Mouse (Mus musculus) CH12.LX (cell line): ENCODE measurements around the gene Gm10644. TPM values are rescaled to one million over a fixed set of nuclear protein-coding genes. Genes with fewer than 3 reads are reported as not detected.

ENCODE experiments used
- DNase-seq: peaks from one replicate; pipeline ENCODE4 v3.0.0-alpha.2; 2013; ENCODE audit errors: extremely low read depth
- H3K27ac ChIP-seq: 2 replicates; pipeline ENCODE4 v1.5.1; 2012; ENCODE audit warnings: low read depth, mild to moderate bottlenecking, control low read depth, moderate library complexity; ENCODE audit not compliant: insufficient read depth
- H3K27me3 ChIP-seq: replicated peaks from 2 replicates; pipeline ENCODE3; 2012; ENCODE audit warnings: inconsistent platforms
- H3K36me3 ChIP-seq, 2 experiments: replicated peaks in 1 of 2; 2 replicates each; pipeline versions ENCODE3 to v1.6.1; 2012; ENCODE audit warnings: inconsistent platforms in 1 of 2, low read length in 1 of 2, mild to moderate bottlenecking in 1 of 2, mixed read lengths in 1 of 2, moderate library complexity in 1 of 2; ENCODE audit not compliant: control insufficient read depth in 1 of 2, insufficient read depth in 1 of 2
- H3K4me1 ChIP-seq, 2 experiments: 2 replicates each; pipeline ENCODE4 v1.6.1; 2012; ENCODE audit warnings: inconsistent platforms in 1 of 2, moderate library complexity in 1 of 2; ENCODE audit not compliant: insufficient read depth in 2 of 2, control insufficient read depth in 1 of 2
- H3K4me2 ChIP-seq: 2 replicates; pipeline ENCODE4 v1.6.1; 2012; ENCODE audit warnings: low read depth, mild to moderate bottlenecking, control low read depth; ENCODE audit not compliant: poor library complexity, insufficient read depth, severe bottlenecking
- H3K4me3 ChIP-seq, 3 experiments: fragments of 150-350 bp in 1 of 3; sonication (generic) in 1 of 3; replicated peaks in 1 of 3; 2 replicates each; pipeline versions ENCODE3 to v1.5.1; 2011 to 2012; ENCODE audit warnings: low read depth in 2 of 3, low read length in 2 of 3, mild to moderate bottlenecking in 2 of 3, moderate library complexity in 2 of 3, control low read depth in 1 of 3, improper control_type of control experiment in 1 of 3, inconsistent platforms in 1 of 3, mixed read lengths in 1 of 3; ENCODE audit not compliant: poor library complexity in 1 of 3
- H3K79me2 ChIP-seq: replicated peaks from 2 replicates; pipeline ENCODE4 v1.6.1; 2012; ENCODE audit warnings: mild to moderate bottlenecking, moderate library complexity; ENCODE audit not compliant: control insufficient read depth, poor library complexity, insufficient read depth, severe bottlenecking; ENCODE audit errors: extremely low read depth
- H3K9ac ChIP-seq: 2 replicates; pipeline ENCODE4 v1.6.1; 2012; ENCODE audit warnings: low read depth, mild to moderate bottlenecking, control low read depth, moderate library complexity; ENCODE audit not compliant: insufficient read depth
- H3K9me3 ChIP-seq: replicated peaks from 2 replicates; pipeline ENCODE3; 2012; ENCODE audit warnings: low read length, inconsistent platforms, mixed read lengths
- CHD1 ChIP-seq: IDR thresholded peaks from 2 replicates; pipeline ENCODE4 v1.6.1; 2012; ENCODE audit warnings: low read depth, low read length, improper control_type of control experiment, inconsistent platforms
- CHD2 ChIP-seq: IDR thresholded peaks from 2 replicates; pipeline ENCODE4 v1.6.1; 2011; ENCODE audit warnings: low read length, improper control_type of control experiment
- ELF1 ChIP-seq: IDR thresholded peaks from 2 replicates; pipeline ENCODE4 v1.6.1; 2014; ENCODE audit warnings: low read depth, mild to moderate bottlenecking, inconsistent platforms, low read length, improper control_type of control experiment
- EP300 ChIP-seq: IDR thresholded peaks from 2 replicates; pipeline ENCODE4 v1.6.1; 2011; ENCODE audit warnings: low read length, improper control_type of control experiment
- ETS1 ChIP-seq: conservative IDR thresholded peaks from 2 replicates; pipeline ENCODE4 v1.6.1; 2012; ENCODE audit warnings: low read depth, mild to moderate bottlenecking, inconsistent platforms, low read length, improper control_type of control experiment, moderate library complexity
- HCFC1 ChIP-seq: IDR thresholded peaks from 2 replicates; pipeline ENCODE4 v1.6.1; 2012; ENCODE audit warnings: low read depth, mild to moderate bottlenecking, inconsistent platforms, low read length, improper control_type of control experiment
- JUN ChIP-seq: IDR thresholded peaks from 2 replicates; pipeline ENCODE4 v1.6.1; 2011; ENCODE audit warnings: low read depth, mild to moderate bottlenecking, low read length, improper control_type of control experiment, moderate library complexity; ENCODE audit not compliant: insufficient read depth
- MEF2A ChIP-seq: IDR thresholded peaks from 2 replicates; pipeline ENCODE4 v1.6.1; 2014; ENCODE audit warnings: low read depth, mild to moderate bottlenecking, inconsistent platforms, low read length, improper control_type of control experiment, borderline replicate concordance
- NELFE ChIP-seq: IDR thresholded peaks from 2 replicates; pipeline ENCODE4 v1.6.1; 2011; ENCODE audit warnings: low read depth, low read length, improper control_type of control experiment
- NRF1 ChIP-seq: IDR thresholded peaks from 2 replicates; pipeline ENCODE4 v1.6.1; 2014; ENCODE audit warnings: low read depth, mild to moderate bottlenecking, inconsistent platforms, low read length, improper control_type of control experiment, moderate library complexity
- PAX5 ChIP-seq: IDR thresholded peaks from 2 replicates; pipeline ENCODE4 v1.6.1; 2012; ENCODE audit warnings: low read length, inconsistent platforms, mixed read lengths
- POLR2A ChIP-seq: IDR thresholded peaks from 2 replicates; pipeline ENCODE4 v1.6.1; 2011; ENCODE audit warnings: low read depth, mild to moderate bottlenecking, improper control_type of control experiment, low read length
- RAD21 ChIP-seq: IDR thresholded peaks from 2 replicates; pipeline ENCODE4 v1.6.1; 2011; ENCODE audit warnings: low read depth, mild to moderate bottlenecking, low read length, improper control_type of control experiment, moderate library complexity
- SMC3 ChIP-seq: IDR thresholded peaks from 2 replicates; pipeline ENCODE4 v1.6.1; 2011; ENCODE audit warnings: low read depth, low read length, improper control_type of control experiment
- TBP ChIP-seq: conservative IDR thresholded peaks from 2 replicates; pipeline ENCODE4 v1.6.1; 2011; ENCODE audit warnings: low read depth, low read length, improper control_type of control experiment
- USF1 ChIP-seq: IDR thresholded peaks from 2 replicates; pipeline ENCODE4 v1.6.1; 2014; ENCODE audit warnings: low read depth, mild to moderate bottlenecking, inconsistent platforms, low read length, improper control_type of control experiment
- USF2 ChIP-seq: conservative IDR thresholded peaks from 2 replicates; pipeline ENCODE4 v1.6.1; 2011; ENCODE audit warnings: low read depth, low read length, improper control_type of control experiment
- ZC3H11A ChIP-seq: IDR thresholded peaks from 2 replicates; pipeline ENCODE4 v1.6.1; 2012; ENCODE audit warnings: low read depth, mild to moderate bottlenecking, inconsistent platforms, low read length, improper control_type of control experiment
- ZKSCAN1 ChIP-seq: IDR thresholded peaks from 2 replicates; pipeline ENCODE4 v1.6.1; 2012; ENCODE audit warnings: low read depth, inconsistent platforms, low read length, improper control_type of control experiment, borderline replicate concordance
- dilution Hi-C: fragments of 300-500 bp; cut with MboI; formaldehyde crosslinking; loops from 2 replicates; pipeline ENCODE4 v1.14.3; 2020; ENCODE audit warnings: low sequenced_read_pairs; ENCODE audit not compliant: extremely low pct_unique_long_range_greater_than_20kb, extremely low pct_ligation_motif_present
- in situ Hi-C: fragments of 300-500 bp; cut with MboI; formaldehyde crosslinking; loops from 3 replicates; pipeline ENCODE4 v1.14.3; 2019; ENCODE audit warnings: low sequenced_read_pairs, low pct_ligation_motif_present, low pct_unique_long_range_greater_than_20kb, mixed read lengths
- polyA plus RNA-seq: library from polyadenylated mRNA; unstranded; fragments of >175 nt; gene quantifications from 2 replicates; pipeline ENCODE4 v1.2.1, GENCODE M21; 2012; ENCODE audit warnings: low read depth; ENCODE audit not compliant: insufficient read length
- total RNA-seq, 2 experiments: library from RNA; depleted of rRNA; stranded (reverse); fragments of 300-350 nt in 1 of 2; fragments of >200 nt in 1 of 2; gene quantifications; 2 replicates each; pipeline ENCODE4 v1.2.3; 2012 to 2014

Gm10644 gene
- total and polyA plus RNA-seq, 3 experiments, result 0.44 to 1.7 (median 0.58) TPM

DNA sequence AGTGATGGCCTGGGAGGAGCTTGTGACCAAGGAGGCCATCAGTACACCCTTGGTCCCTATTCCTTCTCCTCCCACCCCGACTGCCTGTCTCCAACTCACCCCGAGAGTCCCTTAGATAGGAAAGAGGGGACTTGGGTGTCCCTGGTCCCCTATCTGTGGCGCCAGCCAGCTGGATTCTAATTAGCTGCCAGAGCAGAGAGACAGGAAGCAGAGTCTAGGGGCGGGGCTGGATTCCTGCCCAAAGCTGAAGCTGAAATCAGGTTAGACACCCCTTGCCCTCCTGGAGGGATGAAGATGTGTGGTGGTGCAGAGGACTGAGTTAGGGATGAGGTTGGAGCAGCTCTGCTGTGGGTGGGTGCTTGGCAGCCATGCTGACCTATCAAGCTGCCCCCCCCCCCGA lies 40.1 kb downstream of the Gm10644 start:
- H3K4me1 ChIP-seq, result peaks cover 0 to 31% of the 10 kb centered on the region in 2 experiments; a peak in 2 of 4 replicates
- H3K36me3 ChIP-seq, result peaks cover 0 to 41% of the 10 kb centered on the region in 2 experiments
- no peak overlapping the region for H3K9ac ChIP-seq
- no peak overlapping the region for H3K27ac ChIP-seq
- dilution Hi-C loops, result no loop called here
- no peak for TF ChIP-seq HCFC1
- no peak for TF ChIP-seq PAX5
- no peak for TF ChIP-seq POLR2A
- TF ChIP-seq ZKSCAN1, result no peak
- no peak for TF ChIP-seq MEF2A
- TF ChIP-seq ETS1, result no peak
- TF ChIP-seq RAD21, result no peak
- no peak for TF ChIP-seq USF2
- TF ChIP-seq ZC3H11A, result no peak
- TF ChIP-seq TBP, result no peak
- TF ChIP-seq NELFE, result no peak
- no peak for TF ChIP-seq EP300
- no peak for TF ChIP-seq CHD1
- TF ChIP-seq USF1, result no peak
- TF ChIP-seq CHD2, result no peak
- TF ChIP-seq SMC3, result no peak
- no peak overlapping the region for H3K4me2 ChIP-seq
- in situ Hi-C loops, result no loop called here
- no peaks in the 10 kb centered on the region for H3K9me3 ChIP-seq
- no peaks in the 10 kb centered on the region for H3K79me2 ChIP-seq
- no peaks in the 10 kb centered on the region for H3K27me3 ChIP-seq
- no peak overlapping the region for H3K4me3 ChIP-seq
- DNase-seq, result no peak

DNA sequence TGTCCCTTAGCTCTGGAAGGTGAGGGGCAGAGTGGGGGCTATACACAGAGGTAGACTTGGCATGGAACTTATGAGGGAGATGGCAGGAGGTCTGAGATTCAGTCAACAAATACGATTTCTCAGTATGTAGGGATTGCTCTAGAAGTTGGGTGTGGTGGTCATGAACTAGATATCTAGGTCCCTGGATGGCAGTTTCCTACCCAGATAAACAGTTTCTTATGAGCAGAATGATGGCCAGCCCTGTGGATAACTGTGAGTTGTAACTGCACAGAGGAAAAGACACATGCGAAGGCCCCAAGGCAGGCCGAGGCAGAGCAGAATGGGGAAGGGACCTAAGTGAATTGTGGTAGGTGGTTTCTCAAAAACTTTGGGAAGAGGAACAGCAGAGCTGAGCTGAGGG lies 40.8 kb downstream of the Gm10644 start:
- dilution Hi-C loops, result no loop called here

More for the DNA sequence above, 40.8 kb downstream of the Gm10644 start:
- Histone ChIP-seq H3K36me3 (peaks cover 0 to 41% of the 10 kb centered on the region in 2 experiments), H3K4me3 (no peak overlapping the region), H3K27ac (no peak overlapping the region), H3K4me2 (no peak overlapping the region), H3K9me3 (no peaks in the 10 kb centered on the region), H3K27me3 (no peaks in the 10 kb centered on the region), H3K9ac (no peak overlapping the region), H3K4me1 (peaks cover 0 to 37% of the 10 kb centered on the region in 2 experiments; a peak in 2 of 4 replicates), H3K79me2 (no peaks in the 10 kb centered on the region)
- no peak for DNase-seq
- in situ Hi-C loops, result no loop called here
- TF ChIP-seq ELF1, result no peak
- no peak for TF ChIP-seq NRF1
- TF ChIP-seq JUN, result no peak
- TF ChIP-seq CHD1, result no peak
